Mouse (Mus musculus): ENCODE data around the gene Tssk2.
A peak's percentile ranks its signal among the peaks of the same experiment; 100 is the strongest.

Tssk2 gene

DNA sequence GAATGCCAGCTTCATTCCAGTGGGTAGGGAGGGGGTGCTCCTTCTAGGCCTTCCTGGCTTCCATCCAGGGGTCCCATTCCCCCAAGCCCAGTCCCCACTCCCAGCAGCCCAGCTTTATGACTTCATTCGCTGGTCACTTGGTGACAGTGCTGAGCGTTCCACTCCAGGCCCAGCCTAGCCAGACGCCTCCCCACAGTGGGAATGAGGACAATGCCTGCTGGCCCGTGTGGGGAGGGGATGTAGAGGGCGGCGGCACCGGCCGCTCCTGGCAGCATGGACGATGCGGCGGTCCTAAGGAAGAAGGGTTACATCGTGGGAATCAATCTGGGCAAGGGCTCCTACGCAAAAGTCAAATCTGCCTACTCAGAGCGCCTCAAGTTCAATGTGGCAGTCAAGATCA lies at the start of gene Tssk2, which contains the start of gene Dgcr2:
Gene Tssk2 (plus strand): TSS at position 176 of the 400 bp plus-strand sequence.
Gene Dgcr2 (minus strand): TSS at position 101 of the 400 bp plus-strand sequence.
- no peak for DNase-seq

DNA sequence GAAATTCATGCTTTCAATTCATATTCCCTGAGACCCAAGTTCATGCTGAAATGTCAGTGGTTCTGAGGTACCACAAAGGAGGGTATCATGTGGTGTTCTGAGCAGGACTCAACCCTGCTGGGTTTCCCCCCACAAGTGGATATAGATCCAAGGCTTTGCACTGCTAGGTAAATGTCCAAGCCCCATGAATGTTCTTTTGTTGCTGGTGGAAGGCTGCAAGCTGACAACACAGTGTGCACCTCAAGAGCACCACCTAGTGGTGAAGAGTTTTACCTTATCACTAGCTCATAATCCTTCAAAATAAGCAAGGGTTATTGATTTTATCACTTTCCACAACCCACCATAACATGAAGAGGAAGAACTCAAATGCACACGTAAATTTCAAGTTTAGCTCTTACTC lies 49.5 kb upstream of the Tssk2 start:
- DNase-seq = peak; percentile 74

- DNase-seq = peak; percentile 48
Measured at GRCm38 (mm10) chr16:17849486-17849885, 49.0 kb upstream of the Tssk2 start.

DNA sequence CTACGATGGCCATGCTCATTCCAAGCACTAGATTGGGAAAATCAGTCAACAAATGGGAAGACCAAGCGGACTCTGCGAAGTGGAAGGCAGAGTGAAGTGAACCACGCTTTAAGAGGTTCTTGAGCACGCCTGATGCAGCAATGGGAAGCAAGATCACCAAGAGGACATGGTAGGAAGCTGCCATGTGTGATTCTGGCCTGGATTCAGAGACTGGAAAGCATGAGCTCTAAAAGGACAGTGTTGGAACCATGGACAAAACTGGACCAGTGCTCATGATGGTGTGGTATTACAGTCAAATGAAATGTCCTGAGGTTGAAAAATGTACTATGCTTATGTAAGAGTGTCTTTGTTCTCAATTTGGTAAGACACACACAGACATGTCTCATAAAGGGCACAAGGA lies 47.1 kb upstream of the Tssk2 start:
- peak; percentile 62 for DNase-seq

- DNase-seq = peak; percentile 96
Measured at GRCm38 (mm10) chr16:17851860-17852259, 46.6 kb upstream of the Tssk2 start.

DNA sequence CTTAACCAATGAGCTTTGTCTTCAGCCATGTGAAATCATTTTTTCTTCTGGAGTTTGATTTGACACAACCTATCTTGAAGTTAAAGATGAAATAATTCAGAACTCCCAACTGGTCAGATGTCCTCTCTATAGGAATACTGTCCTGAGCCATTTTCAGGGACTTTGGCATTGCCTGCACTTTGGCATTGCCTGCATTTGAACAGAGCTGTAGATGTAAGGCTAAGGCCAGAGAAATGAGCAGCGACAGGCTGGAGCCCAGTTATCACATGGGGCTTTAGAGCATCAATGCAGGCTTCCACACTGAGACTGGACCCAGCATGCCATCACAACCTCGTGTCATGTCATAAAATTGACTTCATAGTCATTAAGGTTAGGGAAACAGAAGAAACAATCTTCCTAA lies 45.2 kb upstream of the Tssk2 start:
- peak; percentile 33 for DNase-seq

- no peak for DNase-seq
Measured at GRCm38 (mm10) chr16:17857157-17857556, 41.3 kb upstream of the Tssk2 start.

DNA sequence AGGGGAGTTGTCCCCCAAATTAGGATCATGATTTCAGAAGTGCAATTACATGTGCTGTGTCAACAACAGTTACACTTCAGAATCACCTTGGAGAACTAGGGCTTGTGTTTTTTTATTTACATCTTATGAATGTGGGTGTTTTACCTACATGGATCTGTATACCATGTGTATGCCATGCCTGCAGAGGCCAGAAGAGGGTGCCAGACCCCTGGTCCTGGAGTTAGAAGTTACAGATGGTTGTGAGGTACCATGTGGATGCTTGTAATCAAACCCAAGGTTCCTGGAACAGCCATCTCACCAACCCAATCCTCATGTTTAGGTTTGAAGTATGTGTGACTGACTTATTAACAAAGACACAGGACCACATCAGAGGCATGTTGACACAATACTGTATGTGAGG lies 39.8 kb upstream of the Tssk2 start:
- DNase-seq = peak; percentile 43

DNA sequence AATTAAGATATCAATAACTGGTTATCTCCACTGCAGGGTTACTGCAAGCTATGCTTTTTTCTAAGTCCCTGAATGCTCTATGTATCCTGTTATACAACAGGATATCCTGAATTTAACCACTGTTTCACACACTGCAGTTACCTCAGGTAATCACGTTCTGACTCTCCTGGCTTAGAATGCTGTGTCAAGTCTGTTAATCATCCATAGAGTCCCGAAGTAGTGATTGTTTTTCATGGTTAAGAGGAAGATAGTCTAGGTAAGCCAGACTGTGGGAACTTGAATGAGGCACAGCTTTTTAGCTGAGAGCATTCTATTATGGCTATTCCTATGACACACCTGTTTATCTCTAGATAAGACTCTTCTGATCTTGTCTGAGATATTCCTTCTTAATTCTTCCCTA lies 33.1 kb upstream of the Tssk2 start:
- no peak for DNase-seq

DNA sequence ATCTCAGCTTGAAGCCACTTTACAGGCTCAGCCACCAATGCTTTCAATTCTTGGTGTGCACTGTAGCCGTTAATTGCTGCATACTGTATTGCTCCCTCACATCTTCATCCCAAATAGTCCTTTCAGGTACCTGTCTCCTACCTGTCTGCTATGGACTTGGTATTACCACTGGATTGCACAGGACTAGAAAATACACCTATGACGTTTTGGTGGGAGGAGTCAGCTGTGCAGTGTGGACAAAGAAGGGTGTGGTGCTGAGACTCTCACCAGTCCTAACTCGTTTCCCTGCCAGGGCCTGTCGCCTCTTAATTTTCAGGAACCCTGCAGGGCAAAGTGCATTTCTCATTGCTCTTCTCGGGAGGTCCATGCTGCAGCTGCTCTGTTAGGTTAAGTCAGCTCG lies 32.7 kb upstream of the Tssk2 start:
- DNase-seq = no peak

- no peak for DNase-seq
Measured at GRCm38 (mm10) chr16:17871248-17871647, 27.2 kb upstream of the Tssk2 start.

DNA sequence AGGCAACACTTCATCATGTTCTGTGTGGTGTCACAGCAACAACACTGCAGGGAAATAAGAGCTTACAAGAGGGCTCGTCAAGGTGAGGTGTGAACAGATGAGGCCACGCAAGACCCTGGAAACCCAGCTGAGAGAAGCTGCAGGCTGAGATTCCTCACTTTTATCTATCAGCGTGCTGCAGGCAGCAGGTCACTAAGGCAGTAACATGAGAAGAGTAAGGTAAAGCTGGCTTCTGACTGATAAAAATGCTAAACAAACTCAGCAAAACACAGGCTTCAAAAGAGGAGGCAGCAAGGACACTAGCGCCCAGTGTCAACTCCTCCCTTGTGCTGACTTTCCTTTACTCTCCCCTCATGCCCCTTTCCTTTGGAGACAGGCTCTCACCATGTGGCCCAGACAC lies 25.4 kb upstream of the Tssk2 start:
- DNase-seq = no peak

DNA sequence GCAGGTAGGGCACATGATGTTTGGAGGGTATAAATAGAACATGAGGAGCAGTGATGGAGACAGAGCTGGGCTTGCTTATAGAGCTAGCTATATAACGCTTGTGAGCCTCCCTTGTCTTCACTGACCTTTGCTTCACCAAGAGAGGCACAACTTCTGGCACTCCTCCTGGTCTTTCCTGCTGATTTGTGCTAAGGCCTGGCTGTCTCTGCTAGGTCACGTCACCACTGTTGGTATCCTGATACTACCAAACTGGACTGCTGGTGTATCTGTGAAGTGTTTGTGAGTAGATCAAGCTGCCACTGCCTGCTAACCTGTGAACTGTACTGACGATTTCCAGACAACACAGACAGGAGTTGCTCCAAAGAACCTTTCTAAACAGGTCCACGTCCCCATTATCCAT lies 23.3 kb upstream of the Tssk2 start:
- no peak for DNase-seq

GRCm38 (mm10) chr16:17876096-17876495 lies 22.3 kb upstream of the Tssk2 start:
- no peak for DNase-seq

DNA sequence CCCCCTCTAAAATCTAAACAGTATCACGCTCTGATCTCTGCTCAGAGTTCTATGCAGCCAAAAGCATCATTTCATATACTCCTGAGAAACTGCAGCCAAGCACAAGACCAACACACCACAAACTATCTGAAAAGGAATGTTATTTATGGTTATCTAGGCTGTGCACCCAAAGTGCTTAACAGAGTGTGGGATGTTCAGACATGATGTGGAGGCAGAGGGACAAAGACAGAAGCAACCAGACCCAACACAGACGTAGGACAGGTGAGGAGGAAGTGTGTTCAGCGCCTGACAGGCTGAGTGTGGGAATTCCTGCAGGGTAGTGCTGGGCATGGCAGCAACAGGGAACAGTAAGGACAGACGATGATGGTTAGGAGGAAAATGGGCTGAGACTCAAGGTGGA lies 18.9 kb upstream of the Tssk2 start:
- DNase-seq = no peak

DNA sequence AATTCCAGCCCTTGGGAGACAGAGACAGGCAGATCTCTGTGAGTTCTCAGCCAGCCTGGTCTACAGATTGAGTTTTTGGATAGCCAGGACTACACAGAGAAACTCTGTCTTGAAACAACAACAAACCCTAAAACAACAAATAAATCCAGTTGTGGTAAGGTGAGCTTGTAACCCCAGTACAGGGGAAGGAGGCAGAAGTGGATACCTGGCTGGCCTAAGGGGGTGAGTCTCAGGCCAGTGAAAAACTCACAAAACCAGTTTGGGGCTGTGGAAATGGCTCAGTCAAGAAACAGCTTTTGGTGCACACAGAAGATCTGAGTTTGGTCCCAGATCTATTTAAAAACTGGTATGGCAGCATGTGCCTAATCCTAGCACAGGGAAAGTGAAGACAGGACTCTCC lies 16.2 kb upstream of the Tssk2 start:
- DNase-seq = no peak

DNA sequence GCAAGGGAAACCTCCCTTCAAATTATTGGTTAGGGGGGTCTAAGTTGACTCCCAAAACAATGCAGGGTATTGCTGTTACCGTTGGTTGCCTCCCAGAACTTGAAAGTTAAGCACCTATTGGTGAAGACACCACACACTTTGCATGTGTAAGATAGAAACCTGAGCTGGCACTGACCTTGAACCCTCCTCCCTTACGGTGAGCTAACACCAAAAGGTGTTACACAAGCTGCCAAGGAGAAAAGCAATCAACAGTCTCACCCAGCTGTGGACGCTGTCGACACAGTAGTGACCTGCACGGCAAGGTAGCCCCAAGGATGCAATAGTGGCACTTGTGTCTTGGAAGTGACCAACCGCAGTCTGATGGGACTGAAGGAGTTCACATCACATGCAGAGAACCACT lies 14.3 kb upstream of the Tssk2 start:
- DNase-seq = no peak

DNA sequence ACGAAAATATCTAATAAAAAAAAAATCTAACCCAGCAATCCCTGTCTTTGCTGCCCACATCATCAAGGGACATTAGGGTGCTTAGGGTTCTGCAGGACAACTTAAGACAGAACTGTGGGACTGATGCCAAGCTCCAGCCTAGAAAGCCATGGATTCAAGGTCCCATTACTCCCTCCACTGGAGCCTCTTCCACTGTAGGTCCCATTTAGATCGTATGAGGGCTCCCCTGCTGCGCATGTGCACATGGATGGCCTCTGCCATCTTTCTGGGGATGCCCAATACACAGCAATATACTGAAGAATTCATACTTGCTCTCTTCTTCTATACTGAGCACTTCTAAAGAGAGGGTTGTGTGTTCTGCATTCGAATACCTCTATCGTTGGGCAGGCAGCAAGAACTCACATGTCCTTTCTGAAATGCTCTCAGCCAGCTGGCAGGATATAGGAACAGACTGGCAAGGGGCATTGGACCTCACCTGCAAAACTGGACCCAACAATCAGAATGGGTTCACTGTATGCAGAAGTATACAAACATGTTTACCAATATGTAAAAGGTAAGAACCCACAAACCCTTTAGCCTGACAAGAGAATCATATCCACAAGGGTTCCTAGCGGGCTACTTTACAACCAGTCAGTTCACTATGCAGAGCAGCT lies 8.6 kb upstream of the Tssk2 start:
- peak; percentile 60 for DNase-seq

DNA sequence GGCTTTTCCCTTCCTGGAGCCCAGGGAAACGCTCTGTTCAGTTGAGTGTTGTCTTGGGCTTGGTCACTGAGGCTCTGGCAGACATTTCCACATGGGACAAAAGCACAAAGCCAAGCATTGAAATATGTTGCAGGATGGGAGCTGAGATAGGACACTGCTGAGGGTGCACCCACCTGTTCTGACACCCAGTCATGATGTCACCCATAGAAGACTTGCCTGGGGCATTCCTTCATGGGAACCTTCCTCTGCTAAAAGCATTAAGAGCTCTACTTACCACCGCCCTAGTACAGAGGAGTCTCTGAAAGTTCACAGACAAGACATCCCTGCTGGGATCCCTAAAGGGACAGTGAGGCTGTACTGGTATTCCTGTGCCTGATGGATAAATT lies 8.1 kb upstream of the Tssk2 start:
- DNase-seq = peak; percentile 54

DNA sequence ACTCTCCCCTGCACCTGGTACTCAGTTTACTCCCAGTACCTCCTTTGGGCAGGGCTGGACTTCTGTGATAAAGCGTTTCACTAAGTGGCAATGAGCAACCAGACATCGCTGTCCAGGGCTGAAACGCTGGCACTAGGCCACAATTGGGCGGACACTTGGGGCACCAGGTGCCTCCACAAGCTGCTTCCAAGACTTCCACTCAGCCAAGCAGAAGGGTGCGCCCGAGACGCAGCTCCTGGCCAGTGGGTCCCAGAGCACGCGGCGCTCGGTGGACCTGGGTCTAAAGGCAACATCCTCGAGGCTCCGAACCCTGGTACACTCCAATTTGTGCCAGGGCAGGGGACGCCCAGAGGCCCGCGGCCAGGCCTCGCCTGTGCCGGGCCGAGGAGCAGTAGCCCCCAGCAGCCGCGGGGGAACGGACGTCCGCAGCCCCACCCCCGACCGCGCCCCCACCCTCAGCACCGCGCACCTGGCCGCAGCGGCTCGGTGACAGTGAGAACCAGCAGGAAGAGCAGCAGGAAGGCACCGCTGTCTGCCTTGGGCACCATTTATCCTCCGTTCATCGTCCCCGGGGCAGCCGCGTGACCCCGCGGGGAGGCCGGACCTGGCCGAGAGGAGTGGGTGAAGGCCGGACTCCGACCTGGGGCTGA lies 7.4 kb upstream of the Tssk2 start:
- peak; percentile 95 for DNase-seq

DNA sequence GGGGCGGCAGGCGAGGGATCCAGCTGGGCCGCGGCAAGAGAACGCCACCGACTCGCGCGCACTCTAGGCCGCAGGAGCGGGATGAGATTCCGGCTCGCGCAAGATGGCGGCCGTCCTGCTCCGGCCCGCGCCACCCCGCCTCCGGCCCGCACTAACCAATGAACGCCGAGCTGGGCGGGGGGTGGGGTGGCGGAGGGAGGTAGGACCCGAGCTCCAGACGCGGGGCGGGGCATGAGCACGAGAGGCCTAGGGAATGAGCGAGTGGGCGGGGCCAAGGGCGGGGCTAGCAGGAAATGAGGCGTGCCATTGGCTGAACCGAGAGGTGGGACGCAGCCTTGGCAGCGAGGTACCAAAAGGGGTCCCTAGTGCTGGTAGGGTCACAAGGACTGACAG lies 6.9 kb upstream of the Tssk2 start, which contains the start of gene Gm20518:
Gene Gm20518 (minus strand): TSS at position 105 of the 393 bp plus-strand sequence.
- DNase-seq = peak; percentile 99

GRCm38 (mm10) chr16:17892606-17893005 lies 5.8 kb upstream of the Tssk2 start:
- peak; percentile 92 for DNase-seq

GRCm38 (mm10) chr16:17893923-17894322 lies 4.5 kb upstream of the Tssk2 start, which contains the start of gene Tssk1:
Gene Tssk1, plus strand, starts transcription at chr16:17894223.
- no peak for DNase-seq

DNA sequence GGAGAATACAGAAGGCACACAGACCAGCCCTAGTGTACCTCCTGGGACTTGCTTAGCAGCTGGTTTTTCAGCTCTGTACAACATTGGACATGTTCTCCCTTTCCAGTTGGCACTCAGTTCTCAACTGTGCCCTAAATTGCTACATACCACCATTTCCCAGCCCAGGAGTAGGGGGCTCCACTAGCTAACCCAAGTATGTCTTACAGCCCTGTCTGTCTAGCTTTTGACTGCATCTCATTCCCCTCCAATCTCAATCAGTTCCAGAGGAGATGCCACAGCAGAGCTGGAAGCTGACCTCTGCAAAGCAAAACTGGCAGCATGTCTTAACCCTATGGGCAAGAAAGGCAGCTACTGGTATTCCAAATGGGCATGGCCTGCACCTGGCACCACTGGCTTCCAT lies 2.3 kb upstream of the Tssk2 start:
- DNase-seq = no peak
